Mouse (Mus musculus): Measurements from ENCODE around the gene D630023F18Rik.

Gene D630023F18Rik

DNA sequence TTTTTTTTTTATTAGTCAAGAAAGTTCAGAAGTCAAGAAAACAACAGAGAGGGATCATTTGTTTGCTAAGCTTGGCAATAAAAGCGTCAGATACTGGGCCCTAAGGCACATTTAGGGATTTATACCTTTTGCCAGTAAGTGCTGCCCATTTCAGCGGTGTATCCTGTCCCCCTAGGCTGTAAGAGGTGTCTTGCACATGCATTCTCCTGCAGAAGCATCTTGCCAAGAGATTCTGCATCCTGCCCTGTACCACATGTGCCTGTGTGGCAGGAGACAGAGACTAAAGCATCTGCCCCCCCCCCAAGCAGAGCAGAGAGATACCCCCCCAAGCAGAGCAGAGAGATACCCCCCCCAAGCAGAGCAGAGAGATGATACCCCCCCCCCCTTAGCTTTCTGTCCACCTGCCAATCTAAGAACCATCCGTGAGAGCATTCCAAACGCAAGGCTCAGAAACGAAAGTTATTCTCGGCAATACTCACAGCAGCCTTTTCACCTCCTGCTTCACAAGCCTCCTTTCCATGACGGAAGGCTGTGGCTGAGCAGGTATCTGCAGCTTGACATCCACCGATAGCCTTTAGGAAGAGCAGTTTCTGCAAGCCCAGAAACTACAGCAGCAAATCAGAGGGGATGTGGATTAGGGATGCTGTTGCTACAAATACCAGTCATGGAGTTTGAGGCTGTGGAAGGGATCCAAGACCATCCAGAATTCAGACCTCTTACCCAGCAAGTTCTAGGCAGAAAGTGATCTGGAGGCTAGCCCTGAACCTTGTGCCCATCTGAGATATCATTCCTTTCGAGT lies at the start of gene D630023F18Rik:
Gene D630023F18Rik (minus strand): TSS at position 641 of the 799 bp plus-strand sequence.
- no peak for DNase-seq (ENCODE audit: low read depth, low spot score)

DNA sequence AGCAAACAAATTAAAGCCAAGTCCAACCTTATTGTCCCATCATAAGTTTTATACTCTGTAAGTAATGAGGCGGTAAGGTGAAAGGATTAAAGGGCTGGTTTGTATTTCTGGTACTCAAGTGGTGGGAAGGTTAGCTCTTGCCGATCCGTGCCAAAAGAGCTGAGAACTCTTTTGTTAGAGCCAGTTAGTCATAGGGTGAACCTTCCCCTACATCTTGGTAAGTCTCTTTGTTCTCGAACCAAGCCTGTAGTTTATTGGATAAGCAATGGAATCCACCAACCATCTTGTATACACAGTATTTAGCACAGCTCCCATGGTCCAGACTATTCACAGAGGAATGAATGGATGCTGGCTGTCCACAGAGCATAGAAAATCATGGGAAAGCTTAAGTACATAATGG lies 48.6 kb upstream of the D630023F18Rik start:
- DNase-seq (ENCODE audit: low read depth, low spot score), result no peak

DNA sequence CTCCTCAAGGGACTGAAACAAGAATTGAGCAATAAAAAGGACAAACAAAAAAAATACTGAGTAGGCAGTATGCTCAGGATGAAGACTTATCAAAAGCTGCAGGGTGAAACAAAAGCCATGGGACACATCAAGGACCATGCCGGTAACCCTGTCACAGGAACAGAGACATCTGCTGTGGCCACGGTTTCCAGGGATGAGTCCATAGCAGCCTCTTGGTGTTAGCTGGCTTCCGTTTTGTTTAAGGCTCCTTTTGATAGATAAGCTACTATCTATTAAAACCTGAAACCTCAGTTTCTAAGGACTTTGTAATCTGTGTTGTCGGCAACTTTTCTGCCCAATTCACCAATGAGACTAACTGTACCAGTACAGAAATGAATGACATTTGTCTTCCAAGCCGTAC lies 46.9 kb upstream of the D630023F18Rik start:
- no peak for DNase-seq (ENCODE audit: low read depth, low spot score)

DNA sequence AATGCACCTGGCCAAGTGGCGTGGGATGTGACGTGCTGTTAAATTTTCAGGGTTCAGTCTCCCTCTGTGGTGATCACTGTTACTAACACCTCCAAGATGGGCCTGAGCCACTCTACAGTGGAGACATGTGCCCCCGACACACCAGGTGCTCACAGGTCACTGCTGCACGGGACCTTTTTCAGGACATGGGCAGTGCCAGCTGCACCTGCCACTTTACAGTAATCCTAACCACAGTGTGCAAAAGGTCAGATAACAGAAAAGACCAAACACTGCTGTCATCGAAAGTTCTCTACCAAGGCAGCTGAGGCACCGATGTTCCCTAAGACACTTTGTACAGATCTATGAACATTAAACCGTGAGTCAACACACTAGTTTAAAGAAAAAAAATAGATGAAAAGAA lies 46.5 kb upstream of the D630023F18Rik start:
- DNase-seq (ENCODE audit: low read depth, low spot score), result no peak

DNA sequence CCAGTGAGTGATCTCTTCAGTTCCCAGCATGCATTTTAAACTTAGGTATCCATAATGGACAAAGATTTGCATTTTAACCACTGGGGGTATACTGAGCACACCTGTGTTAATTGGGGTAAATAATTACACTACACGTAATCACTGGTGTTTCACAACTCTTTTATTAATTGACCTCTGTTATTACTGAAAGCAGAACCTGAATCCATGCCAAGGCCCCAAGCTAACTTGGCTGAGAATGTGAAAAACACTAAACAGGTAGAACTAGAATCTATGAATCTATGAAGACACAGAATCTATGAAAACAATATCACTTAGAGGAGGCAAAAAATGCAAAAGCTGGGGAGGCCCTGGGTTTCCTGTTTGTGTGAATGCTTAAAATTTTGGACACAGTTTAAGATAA lies 44.5 kb upstream of the D630023F18Rik start:
- no peak for DNase-seq (ENCODE audit: low read depth, low spot score)

DNA sequence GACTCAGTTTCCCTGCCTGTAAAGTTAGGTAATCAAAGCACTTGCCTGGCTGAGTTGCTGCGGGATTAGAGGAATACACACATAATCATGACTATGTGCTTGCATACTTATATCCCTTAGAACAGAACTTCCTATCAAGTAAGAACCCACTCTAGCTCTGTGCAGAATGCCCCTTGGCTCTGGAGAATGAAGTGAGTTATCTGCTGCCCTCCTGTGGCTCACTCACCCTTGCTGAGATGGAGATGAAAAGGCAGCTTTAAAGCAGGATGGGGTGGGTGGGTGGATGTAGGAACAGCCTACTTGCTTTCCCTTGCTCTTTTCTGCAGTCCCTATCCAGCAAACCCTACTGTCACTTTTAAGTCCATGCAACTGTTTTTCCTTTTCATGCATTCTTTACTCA lies 39.2 kb upstream of the D630023F18Rik start:
- no peak for DNase-seq (ENCODE audit: low read depth, low spot score)

DNA sequence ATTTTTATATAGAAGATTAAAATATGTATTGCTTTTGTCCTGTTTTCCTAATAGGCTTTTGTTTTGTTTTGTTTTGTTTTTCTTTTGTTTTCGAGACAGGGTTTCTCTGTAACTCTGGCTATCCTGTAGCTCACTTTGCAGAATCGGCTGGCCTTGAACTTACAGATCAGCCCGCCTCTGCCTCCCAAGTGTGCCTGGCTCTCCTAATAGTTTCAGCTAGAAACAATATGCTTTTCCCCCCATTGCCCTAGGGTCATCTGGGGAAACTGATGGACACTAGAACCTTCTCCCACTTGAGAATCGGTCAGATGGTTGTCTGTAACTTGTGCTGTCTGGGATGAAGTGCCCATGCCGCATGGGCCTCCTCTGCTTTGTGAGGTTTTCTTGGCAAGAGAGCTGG lies 33.1 kb upstream of the D630023F18Rik start:
- no peak for DNase-seq (ENCODE audit: low read depth, low spot score)

DNA sequence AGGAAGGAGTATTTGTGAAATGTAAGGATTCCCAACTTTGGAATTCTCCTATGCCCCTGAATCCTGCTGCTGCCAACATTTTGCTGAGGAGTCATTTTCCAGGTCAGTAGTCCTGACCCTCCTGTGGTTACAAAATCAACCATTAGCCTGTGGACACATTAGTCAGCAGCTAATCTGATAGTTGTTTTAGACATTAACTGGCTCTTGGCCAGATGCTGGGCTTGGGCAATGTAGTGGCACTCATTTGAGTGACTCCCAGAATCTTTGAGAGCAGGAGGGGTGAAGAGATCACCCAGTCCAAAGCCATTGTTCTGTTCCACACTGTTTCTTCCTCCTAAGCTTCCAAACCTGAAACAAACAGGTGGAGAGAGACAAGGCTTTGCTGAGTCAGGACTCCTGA lies 31.8 kb upstream of the D630023F18Rik start:
- DNase-seq (ENCODE audit: low read depth, low spot score), result no peak

DNA sequence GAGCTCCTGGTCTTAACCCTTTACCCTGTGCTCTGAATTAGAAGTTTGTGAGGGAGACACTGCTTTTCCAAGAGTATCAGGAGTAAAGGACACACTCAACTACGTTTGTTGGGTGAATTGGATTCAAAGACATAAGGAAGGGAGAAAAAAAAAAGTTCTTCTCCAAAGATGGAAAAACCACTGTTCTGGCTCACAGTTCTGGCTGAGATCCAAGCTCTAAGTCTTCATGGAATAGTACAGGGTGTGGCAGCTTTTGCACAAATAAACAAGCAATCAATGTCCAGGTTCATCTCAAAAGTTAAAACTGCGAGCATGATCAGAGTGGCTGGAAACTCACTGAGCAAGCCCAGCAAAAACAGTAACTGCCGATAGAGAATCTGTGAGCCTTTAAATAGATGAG lies 25.0 kb upstream of the D630023F18Rik start:
- DNase-seq (ENCODE audit: low read depth, low spot score), result no peak

DNA sequence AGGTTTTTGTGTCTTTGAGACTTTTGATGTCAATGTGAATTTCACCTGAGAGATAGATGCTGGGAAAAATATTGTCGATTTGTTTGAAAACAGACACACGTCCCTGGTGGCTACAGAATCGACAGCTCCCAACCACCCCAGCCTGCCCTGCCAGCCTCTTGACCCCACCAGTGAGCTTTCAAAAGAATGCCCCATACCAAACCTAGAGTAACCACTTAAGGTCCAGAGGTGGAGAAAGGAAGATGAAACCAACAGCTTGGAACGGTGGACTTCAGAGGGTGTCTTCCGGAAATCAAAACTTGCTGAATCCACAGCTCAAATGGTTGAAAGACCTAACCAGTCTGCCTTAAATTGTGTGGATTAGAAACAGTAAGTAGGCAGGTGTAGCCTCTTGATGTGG lies 24.3 kb upstream of the D630023F18Rik start:
- DNase-seq (ENCODE audit: low read depth, low spot score), result no peak

DNA sequence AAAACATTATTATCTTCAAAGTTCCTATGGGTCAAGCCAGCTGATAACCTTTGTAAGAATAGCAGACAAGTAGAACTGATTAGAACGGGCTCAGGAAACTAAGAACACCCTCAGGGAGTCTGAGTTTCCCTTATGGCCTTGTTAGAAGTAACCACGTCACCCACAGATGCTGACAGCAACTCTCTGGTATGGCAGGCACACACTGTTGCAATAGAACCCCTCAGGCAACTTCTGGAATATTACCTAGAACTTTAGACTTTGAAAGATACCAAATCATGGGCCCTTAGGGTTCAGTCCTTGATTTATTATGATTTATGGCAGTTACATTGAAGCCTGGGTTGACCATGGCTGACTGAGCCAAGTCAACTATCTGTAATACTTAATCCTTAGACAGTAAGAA lies 23.6 kb upstream of the D630023F18Rik start:
- DNase-seq (ENCODE audit: low read depth, low spot score), result no peak

DNA sequence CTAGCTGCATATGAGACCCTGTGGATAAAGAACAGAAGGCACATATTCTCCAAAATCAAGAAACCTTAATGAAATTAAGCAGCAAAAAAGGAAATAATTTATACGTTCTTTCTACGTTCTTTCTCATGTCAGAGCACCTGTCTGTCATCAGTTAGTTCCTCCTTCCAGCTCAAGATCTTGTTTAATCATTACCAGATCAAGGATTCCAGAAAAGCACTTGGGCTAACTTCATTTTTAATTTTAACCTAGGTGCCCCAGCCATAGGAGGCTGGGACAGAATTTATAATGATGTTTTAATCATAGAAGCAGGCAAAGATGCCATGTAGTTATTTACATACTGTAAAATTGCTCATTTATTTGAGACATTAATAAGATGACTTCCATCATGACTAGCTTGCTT lies 21.8 kb upstream of the D630023F18Rik start:
- no peak for DNase-seq (ENCODE audit: low read depth, low spot score)

DNA sequence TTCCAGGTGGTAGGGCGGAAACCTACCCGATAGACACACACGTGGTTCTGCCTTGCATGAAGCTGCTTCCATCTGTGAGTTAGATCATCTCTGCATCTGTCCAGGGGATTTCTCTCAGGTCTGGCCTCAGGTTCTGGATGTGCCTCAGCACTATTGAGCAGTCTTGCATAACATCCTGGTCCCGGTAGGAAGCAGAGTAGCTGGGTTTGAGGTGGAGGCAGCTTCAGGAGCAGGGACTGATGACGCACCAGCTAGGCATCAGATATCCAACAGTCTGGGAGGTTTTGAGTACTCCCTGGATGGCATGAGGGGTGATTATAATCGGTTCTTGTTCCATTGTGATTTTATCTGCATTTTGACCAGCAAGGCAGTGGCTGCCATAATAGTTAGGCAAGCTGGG lies 14.5 kb upstream of the D630023F18Rik start:
- no peak for DNase-seq (ENCODE audit: low read depth, low spot score)

DNA sequence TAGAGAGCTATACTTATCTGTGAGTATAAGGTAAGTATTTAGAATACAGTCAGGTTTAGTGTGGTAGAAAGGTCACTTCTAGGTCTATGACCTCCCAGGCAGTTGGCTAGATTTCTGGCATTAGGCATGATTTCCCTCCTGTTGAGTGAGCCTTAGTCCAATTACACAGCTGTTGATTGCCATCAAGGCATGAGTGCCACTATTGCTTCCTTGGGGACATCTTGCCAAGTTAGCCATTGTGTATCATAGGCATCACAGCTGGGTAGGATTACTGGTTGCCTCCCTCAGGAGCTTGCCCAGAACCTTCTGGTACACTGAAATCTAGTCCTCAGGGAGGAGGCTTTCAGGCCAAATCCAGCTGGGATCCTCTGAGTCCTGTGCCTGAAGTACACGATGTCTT lies 9.8 kb upstream of the D630023F18Rik start:
- DNase-seq (ENCODE audit: low read depth, low spot score), result no peak

DNA sequence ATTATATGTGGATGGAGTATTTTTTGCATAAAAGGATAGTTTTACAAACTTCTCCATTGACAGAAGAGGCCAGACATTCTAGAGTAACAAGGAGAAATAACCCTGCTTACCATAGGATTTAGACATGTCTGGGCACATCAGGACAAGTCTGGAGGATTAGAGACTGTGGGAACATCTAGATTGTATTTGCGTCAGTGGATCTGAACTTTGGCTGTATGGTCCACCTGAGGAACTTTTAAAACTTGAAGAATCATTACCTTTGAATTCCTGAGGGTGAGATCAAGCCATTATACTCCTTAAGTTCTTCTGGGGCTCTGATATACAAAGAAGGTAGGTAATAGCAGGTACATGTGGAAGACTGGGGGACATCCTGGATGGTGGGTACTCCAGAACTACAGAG lies 8.7 kb upstream of the D630023F18Rik start:
- no peak for DNase-seq (ENCODE audit: low read depth, low spot score)

DNA sequence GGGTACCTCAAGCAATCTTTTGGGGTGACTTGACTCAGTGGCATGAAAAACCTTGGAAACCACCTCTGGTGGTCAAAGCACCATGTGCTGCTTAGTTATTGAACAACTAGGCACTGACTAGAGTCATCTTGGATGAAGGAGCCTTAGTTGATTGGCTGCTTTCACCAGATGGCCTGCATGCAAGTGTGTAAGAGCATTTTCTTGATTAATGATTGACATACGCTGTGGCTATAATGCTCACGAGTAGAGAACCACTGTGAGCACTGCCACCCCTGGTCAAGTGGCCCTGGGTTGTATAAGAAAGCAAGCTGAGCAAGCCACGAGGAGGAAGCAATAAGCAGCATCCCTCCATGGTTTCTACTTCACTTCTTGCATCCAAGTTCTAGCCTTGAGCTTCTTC lies 7.2 kb upstream of the D630023F18Rik start:
- DNase-seq (ENCODE audit: low read depth, low spot score), result no peak

DNA sequence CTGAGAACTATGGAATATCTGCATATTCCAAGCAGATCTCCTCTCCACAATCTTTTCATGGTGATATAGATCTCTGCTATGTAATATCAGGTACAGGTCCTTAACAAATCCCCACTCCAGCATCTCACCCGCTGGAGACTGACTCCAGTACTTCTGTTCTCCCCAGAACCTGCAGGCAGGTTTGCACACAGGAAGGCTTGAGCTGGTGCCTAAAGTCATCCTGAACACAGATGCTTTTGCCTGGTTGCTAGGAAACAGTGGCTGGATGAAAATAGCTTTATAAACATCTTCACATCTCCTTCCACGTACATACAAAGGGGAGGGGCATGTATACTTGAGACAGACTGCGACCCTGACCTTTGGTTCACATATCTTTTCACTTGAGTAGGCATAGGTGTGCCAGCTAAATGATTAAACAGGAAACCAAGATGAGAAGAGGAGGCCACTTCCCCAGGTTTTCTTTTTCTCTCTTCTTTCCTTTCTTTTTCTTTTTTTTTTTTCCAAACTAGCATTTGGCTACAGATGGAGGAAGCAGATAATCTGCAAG lies 6.7 kb upstream of the D630023F18Rik start:
- DNase-seq (ENCODE audit: low read depth, low spot score), result no peak

DNA sequence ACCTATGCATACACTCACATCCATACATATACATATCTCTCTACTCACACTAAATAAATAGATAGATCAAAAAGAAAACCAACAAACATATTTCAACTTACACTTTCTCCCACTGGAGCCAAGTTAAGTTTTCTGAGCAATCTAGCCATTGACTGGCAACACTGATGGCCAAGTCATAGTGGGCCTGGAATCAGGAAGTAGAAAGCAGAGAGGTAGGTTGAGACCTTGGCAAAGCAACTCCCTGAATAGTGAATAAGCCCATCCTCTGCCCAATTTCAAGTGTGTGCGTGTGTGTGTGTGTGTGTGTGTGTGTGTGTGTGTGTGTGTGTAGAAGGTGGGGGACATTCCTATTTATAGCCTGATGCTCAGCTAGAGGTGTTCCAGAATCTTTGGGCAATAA lies 3.6 kb downstream of the D630023F18Rik start, which contains the start of gene Gm28845:
Gene Gm28845 (minus strand): TSS at position 121 of the 400 bp plus-strand sequence.
- DNase-seq (ENCODE audit: low read depth, low spot score), result no peak

DNA sequence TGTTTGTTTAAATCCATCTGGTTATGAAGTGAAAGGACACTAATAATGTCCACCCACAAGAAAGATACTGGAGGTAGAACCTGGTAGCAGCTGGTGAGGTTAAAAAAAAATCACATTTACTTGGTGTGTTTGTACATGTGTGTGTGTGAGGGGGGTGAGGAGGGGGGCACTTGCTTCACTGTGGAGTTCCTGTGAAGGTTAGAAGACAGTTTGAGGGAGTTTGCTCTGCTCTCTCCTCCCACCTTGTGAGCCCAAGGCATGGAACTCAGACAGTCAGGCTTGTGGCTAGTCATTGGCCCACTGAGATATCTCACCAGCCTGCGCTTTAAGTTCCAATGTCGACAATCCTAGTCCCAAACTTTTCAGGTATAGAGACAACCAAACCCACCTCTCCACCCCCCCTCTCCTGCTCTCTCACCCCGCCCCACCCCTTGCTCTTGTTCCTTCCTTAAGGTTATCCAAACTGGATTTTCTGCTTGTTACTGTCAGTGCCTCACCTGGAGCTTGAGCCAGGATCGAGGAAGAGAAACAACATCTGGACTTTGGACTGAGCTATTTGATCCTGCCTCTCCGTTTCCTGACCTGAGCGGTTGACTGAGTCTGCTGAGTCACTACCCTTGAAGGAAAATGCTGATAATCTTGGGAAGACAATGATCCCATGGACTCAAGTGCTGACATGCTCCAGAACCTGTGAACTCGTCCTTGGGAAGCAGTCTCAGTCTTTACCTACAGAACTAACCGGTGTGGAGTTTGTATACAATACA lies 4.7 kb downstream of the D630023F18Rik start:
- no peak for DNase-seq (ENCODE audit: low read depth, low spot score)

DNA sequence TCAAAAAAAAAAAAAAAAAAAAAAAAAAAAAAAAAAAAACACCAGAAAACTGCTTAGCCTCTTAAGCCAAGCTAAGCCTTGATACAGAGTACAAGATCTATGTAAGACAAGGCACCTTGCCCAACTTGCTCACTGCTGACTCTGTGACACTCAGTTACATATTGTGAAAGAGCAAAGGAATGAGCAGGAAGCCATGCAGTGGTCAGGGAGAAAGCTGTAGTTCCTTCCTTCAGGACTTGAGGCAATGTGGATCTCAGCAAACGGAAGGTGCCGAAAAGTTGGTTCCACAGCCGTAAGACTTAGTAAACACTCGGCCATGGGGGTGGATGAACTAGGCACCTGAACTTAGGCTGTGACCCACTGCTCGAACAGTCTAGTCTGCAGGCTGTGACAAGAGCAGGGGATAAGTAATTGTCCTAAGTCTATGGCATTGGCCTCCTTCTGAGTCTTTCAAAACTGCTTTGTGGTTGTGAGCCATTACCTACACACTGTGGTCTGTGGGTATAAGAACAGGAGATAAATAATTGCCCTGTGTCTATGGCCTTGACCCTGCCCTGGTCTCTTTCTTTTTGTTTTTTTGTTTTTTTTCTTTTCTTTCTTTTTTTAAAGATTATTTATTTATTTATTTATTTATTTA lies 9.4 kb downstream of the D630023F18Rik start:
- DNase-seq (ENCODE audit: low read depth, low spot score), result no peak

DNA sequence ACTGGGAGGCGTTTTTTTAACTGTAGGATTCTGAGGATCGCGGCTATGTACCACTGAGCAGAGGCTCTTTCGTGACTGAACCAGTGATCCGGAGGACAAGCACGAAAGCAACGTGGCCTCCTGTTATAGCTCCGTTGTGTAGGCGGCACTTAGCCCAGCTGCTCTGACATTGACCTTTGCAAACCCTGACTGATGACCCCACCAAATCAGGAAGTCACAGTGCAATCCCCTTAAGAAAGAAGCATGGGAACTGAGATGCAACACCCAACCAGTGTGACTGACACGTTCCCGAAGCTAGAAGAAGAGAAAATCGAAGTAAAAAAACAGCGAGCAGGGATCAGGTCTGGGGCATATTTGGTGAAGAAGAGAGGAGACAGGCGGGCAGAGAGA lies 10.2 kb downstream of the D630023F18Rik start:
- no peak for DNase-seq (ENCODE audit: low read depth, low spot score)
